Mouse (Mus musculus) midbrain, embryonic 13.5 days (tissue): Measurements from ENCODE around the gene Sdr39u1. TPM values are rescaled to one million over a fixed set of nuclear protein-coding genes. Genes with fewer than 3 reads are reported as not detected.

Source experiments
- ATAC-seq: fragments of 200-750 bp; cut with Nextera tagmentation; 2 replicates; pipeline ENCODE4 v1.8.0; 2017; ENCODE audit warnings: mild to moderate bottlenecking, moderate TSS enrichment, moderate library complexity
- H3K27ac ChIP-seq: fragments of 300-500 bp; sonication (generic); 2 replicates; pipeline ENCODE4 v1.5.1; 2015; ENCODE audit warnings: inconsistent platforms, mild to moderate bottlenecking, moderate library complexity
- H3K27me3 ChIP-seq: fragments of 300-500 bp; sonication (generic); 2 replicates; pipeline ENCODE4 v1.6.1; 2015; ENCODE audit warnings: mild to moderate bottlenecking, inconsistent platforms
- H3K36me3 ChIP-seq: fragments of 300-500 bp; sonication (generic); 2 replicates; pipeline ENCODE4 v1.6.1; 2015; ENCODE audit warnings: mild to moderate bottlenecking, inconsistent platforms
- H3K4me1 ChIP-seq: fragments of 300-500 bp; sonication (generic); replicated peaks from 2 replicates; pipeline ENCODE4 v1.6.1; 2015; ENCODE audit warnings: inconsistent platforms
- H3K4me2 ChIP-seq: fragments of 300-500 bp; sonication (generic); replicated peaks from 2 replicates; pipeline ENCODE4 v1.6.1; 2015; ENCODE audit warnings: moderate library complexity, mild to moderate bottlenecking, inconsistent platforms
- H3K4me3 ChIP-seq: fragments of 300-500 bp; sonication (generic); replicated peaks from 2 replicates; pipeline ENCODE4 v1.5.1; 2015; ENCODE audit warnings: mild to moderate bottlenecking, inconsistent platforms
- H3K9ac ChIP-seq: fragments of 300-500 bp; sonication (generic); replicated peaks from 2 replicates; pipeline ENCODE4 v1.6.1; 2015; ENCODE audit warnings: mild to moderate bottlenecking, inconsistent platforms
- H3K9me3 ChIP-seq: fragments of 300-500 bp; sonication (generic); 2 replicates; pipeline ENCODE4 v1.6.1; 2016; ENCODE audit warnings: mild to moderate bottlenecking, inconsistent platforms
- WGBS: fragments of 180-500 bp; shearing (Covaris S2); methylation state at CpG from one replicate; pipeline ENCODE4 v1.1.7; 2015; 5-methylcytosine and 5-hydroxymethylcytosine counted together
- polyA plus RNA-seq: library from polyadenylated mRNA; unstranded; fragments of >200 nt; fragmentation: Nextera tagmentation; extraction: Ambion mirVana; gene quantifications from 2 replicates; pipeline ENCODE4 v1.2.1, GENCODE M21; 2015

Sdr39u1 gene
- polyA plus RNA-seq, 1 experiment from 2014 or later = 89.4 TPM

GRCm38 (mm10) chr14:55913406-55913805, 13.3 kb upstream of the Sdr39u1 start:
- Histone ChIP-seq H3K36me3 (no peaks in the 10 kb centered on the region), H3K4me3 (no peak overlapping the region), H3K9me3 (no peaks in the 10 kb centered on the region), H3K27ac (no peak overlapping the region), H3K4me2 (no peak overlapping the region), H3K4me1 (no peaks in the 10 kb centered on the region), H3K27me3 (no peaks in the 10 kb centered on the region), H3K9ac (no peak overlapping the region)
- no peak for ATAC-seq
- 63% methylated on average over 4 of the region's 4 CpGs for WGBS

GRCm38 (mm10) chr14:55905518-55905917, 5.4 kb upstream of the Sdr39u1 start:
- Histone ChIP-seq H3K9me3 (no peaks in the 10 kb centered on the region), H3K27ac (no peak overlapping the region), H3K4me1 (peaks cover 7% of the 10 kb centered on the region), H3K9ac (no peak overlapping the region), H3K36me3 (no peaks in the 10 kb centered on the region), H3K4me2 (no peak overlapping the region), H3K27me3 (no peaks in the 10 kb centered on the region), H3K4me3 (no peak overlapping the region)
- ATAC-seq = no peak
- 24% methylated on average over 1 of the region's 1 CpGs for WGBS

- Histone ChIP-seq H3K36me3 (peaks cover 29% of the 10 kb centered on the region), H3K4me3 (peak overlapping the region; percentile 50), H3K4me2 (peak overlapping the region; percentile 73), H3K27ac (peak overlapping the region; percentile 57), H3K27me3 (no peaks in the 10 kb centered on the region), H3K9ac (peak overlapping the region; percentile 83), H3K4me1 (peaks cover 21% of the 10 kb centered on the region), H3K9me3 (no peaks in the 10 kb centered on the region)
- ATAC-seq = peak; percentile 74
- 6% methylated on average over 12 of the region's 12 CpGs for WGBS
Measured at GRCm38 (mm10) chr14:55900414-55900755, 292 bp upstream of the Sdr39u1 start.

GRCm38 (mm10) chr14:55898947-55899346, 1.1 kb downstream of the Sdr39u1 start:
- no peak for ATAC-seq
- WGBS = 87% methylated on average over 7 of the region's 7 CpGs
- Histone ChIP-seq H3K36me3 (peaks cover 43% of the 10 kb centered on the region), H3K4me3 (peak overlapping the region; percentile 50; the same call in 1 of the 2 replicates), H3K27ac (no peak overlapping the region), H3K4me1 (peaks cover 21% of the 10 kb centered on the region), H3K4me2 (peak overlapping the region; percentile 73), H3K9me3 (no peaks in the 10 kb centered on the region), H3K27me3 (no peaks in the 10 kb centered on the region), H3K9ac (peak overlapping the region; percentile 83; the same call in 1 of the 2 replicates)

- H3K27ac ChIP-seq = no peak overlapping the region
- no peaks in the 10 kb centered on the region for H3K9me3 ChIP-seq
- H3K9ac ChIP-seq = no peak overlapping the region
- H3K4me3 ChIP-seq = no peak overlapping the region
- no peaks in the 10 kb centered on the region for H3K27me3 ChIP-seq
- H3K36me3 ChIP-seq = peaks cover 52% of the 10 kb centered on the region
- WGBS = 96% methylated on average over 12 of the region's 12 CpGs
- H3K4me1 ChIP-seq = peaks cover 21% of the 10 kb centered on the region
- no peak for ATAC-seq
- no peak overlapping the region for H3K4me2 ChIP-seq
Measured at GRCm38 (mm10) chr14:55897671-55898070, 2.4 kb downstream of the Sdr39u1 start.

- H3K4me3 ChIP-seq = no peak overlapping the region
- WGBS = 85% methylated on average over 24 of the region's 24 CpGs
- no peak overlapping the region for H3K27ac ChIP-seq
- no peaks in the 10 kb centered on the region for H3K27me3 ChIP-seq
- H3K9me3 ChIP-seq = no peaks in the 10 kb centered on the region
- H3K4me1 ChIP-seq = peaks cover 27% of the 10 kb centered on the region
- peak overlapping the region; percentile 79; the same call in 1 of the 2 replicates for H3K4me2 ChIP-seq
- peak overlapping the region; percentile 85; the same call in 1 of the 2 replicates for H3K9ac ChIP-seq
- no peak for ATAC-seq
- peaks cover 47% of the 10 kb centered on the region for H3K36me3 ChIP-seq
Measured at GRCm38 (mm10) chr14:55886571-55887382, 13.3 kb downstream of the Sdr39u1 start.

- WGBS = 15% methylated on average over 16 of the region's 16 CpGs
- H3K27me3 ChIP-seq = no peaks in the 10 kb centered on the region
- peak overlapping the region; percentile 85 for H3K4me3 ChIP-seq
- H3K4me2 ChIP-seq = peak overlapping the region; percentile 79
- no peak overlapping the region for H3K27ac ChIP-seq
- no peaks in the 10 kb centered on the region for H3K9me3 ChIP-seq
- H3K36me3 ChIP-seq = peaks cover 40% of the 10 kb centered on the region
- ATAC-seq = no peak
- peak overlapping the region; percentile 85 for H3K9ac ChIP-seq
- H3K4me1 ChIP-seq = peaks cover 27% of the 10 kb centered on the region
Measured at GRCm38 (mm10) chr14:55885791-55886271, 14.3 kb downstream of the Sdr39u1 start.

- peaks cover 36% of the 10 kb centered on the region for H3K36me3 ChIP-seq
- 2% methylated on average over 9 of the region's 30 CpGs for WGBS
- H3K4me3 ChIP-seq = peak overlapping the region; percentile 85
- ATAC-seq = peak; percentile 69
- H3K9me3 ChIP-seq = no peaks in the 10 kb centered on the region
- no peaks in the 10 kb centered on the region for H3K27me3 ChIP-seq
- peak overlapping the region; percentile 79 for H3K4me2 ChIP-seq
- peaks cover 27% of the 10 kb centered on the region for H3K4me1 ChIP-seq
- H3K9ac ChIP-seq = peak overlapping the region; percentile 85
- peak overlapping the region; percentile 65 for H3K27ac ChIP-seq
Measured at GRCm38 (mm10) chr14:55885114-55885790, 14.8 kb downstream of the Sdr39u1 start.

GRCm38 (mm10) chr14:55884713-55885113, 15.4 kb downstream of the Sdr39u1 start, which contains the start of gene Khnyn:
Gene Khnyn (plus strand): TSS chr14:55884947.
- peak; percentile 96 for ATAC-seq
- H3K36me3 ChIP-seq = peaks cover 32% of the 10 kb centered on the region

GRCm38 (mm10) chr14:55884166-55884565, 15.9 kb downstream of the Sdr39u1 start, which contains the start of gene Cbln3:
Gene Cbln3 (minus strand): TSS chr14:55884392.
- ATAC-seq = peak; percentile 46
- Histone ChIP-seq H3K4me1 (peaks cover 27% of the 10 kb centered on the region), H3K9ac (peak within 1 kb of the TSS; percentile 85), H3K27ac (peak within 1 kb of the TSS; percentile 65), H3K27me3 (no peaks in the 10 kb centered on the region), H3K36me3 (peaks cover 26% of the 10 kb centered on the region), H3K4me3 (peak within 1 kb of the TSS; percentile 85), H3K4me2 (peak within 1 kb of the TSS; percentile 79), H3K9me3 (no peaks in the 10 kb centered on the region)
- 38% methylated on average over 4 of the region's 4 CpGs for WGBS

More at GRCm38 (mm10) chr14:55884713-55885113, 15.4 kb downstream of the Sdr39u1 start, which contains the start of gene Khnyn:
- peak within 1 kb of the TSS; percentile 79 for H3K4me2 ChIP-seq
- peak within 1 kb of the TSS; percentile 85 for H3K4me3 ChIP-seq
- H3K4me1 ChIP-seq = peaks cover 27% of the 10 kb centered on the region
- peak within 1 kb of the TSS; percentile 85 for H3K9ac ChIP-seq
- no peaks in the 10 kb centered on the region for H3K27me3 ChIP-seq
- WGBS = 0% methylated on average over 28 of the region's 30 CpGs
- H3K27ac ChIP-seq = peak within 1 kb of the TSS; percentile 65
- H3K9me3 ChIP-seq = no peaks in the 10 kb centered on the region

- Histone ChIP-seq H3K36me3 (peaks cover 22% of the 10 kb centered on the region), H3K9me3 (no peaks in the 10 kb centered on the region), H3K4me2 (0 out of 2 replicates have a peak overlapping the region, but pooled peaks have one; percentile 79), H3K27me3 (no peaks in the 10 kb centered on the region), H3K27ac (peak overlapping the region; percentile 65; the same call in 1 of the 2 replicates), H3K4me1 (peaks cover 27% of the 10 kb centered on the region), H3K9ac (no peak overlapping the region), H3K4me3 (no peak overlapping the region)
- 93% methylated on average over 12 of the region's 12 CpGs for WGBS
- ATAC-seq = no peak
Measured at GRCm38 (mm10) chr14:55883663-55884062, 16.4 kb downstream of the Sdr39u1 start.
